Mouse (Mus musculus): ENCODE measurements at regions not wholly inside any gene's neighbourhood (a gene's known extent, or its start where the extent isn't known, plus 50 kb on each side); places are given as distances from the start of the nearest gene placed in this dataset.

- ATAC-seq (ENCODE audit: low FRiP score) (no peak), DNase-seq (ENCODE audit: low spot score) (no peak)
- Histone ChIP-seq H3K9ac (no peak overlapping the region), H3K36me3 (replicated peaks; ENCODE audit: control insufficient read depth, insufficient read depth) (no peaks in the 10 kb centered on the region), H3K27me3 (ENCODE audit: control insufficient read depth, insufficient read depth, low read length) (no peaks in the 10 kb centered on the region), H3K4me2 (replicated peaks) (no peak overlapping the region), H3K4me3 (replicated peaks; ENCODE audit: low read length) (no peak overlapping the region), H3K9me3 (ENCODE audit: control insufficient read depth, low read length) (no peaks in the 10 kb centered on the region), H3K27ac (no peak overlapping the region), H3K4me1 (replicated peaks; ENCODE audit: control insufficient read depth, insufficient read depth, low read length) (no peaks in the 10 kb centered on the region)
- WGBS, result 97% methylated on average over 1 of the region's 1 CpGs
These were observed 491.2 kb downstream of the Kctd12 start for GRCm38 (mm10) chr14:102491205-102491604.

- no peak for ATAC-seq (ENCODE audit: low FRiP score)
- WGBS, result 93% methylated on average over 2 of the region's 2 CpGs
- Histone ChIP-seq H3K9ac (no peak overlapping the region), H3K4me2 (replicated peaks) (no peak overlapping the region), H3K27me3 (ENCODE audit: control insufficient read depth, insufficient read depth, low read length) (no peaks in the 10 kb centered on the region), H3K9me3 (ENCODE audit: control insufficient read depth, low read length) (no peaks in the 10 kb centered on the region), H3K4me3 (replicated peaks; ENCODE audit: low read length) (no peak overlapping the region), H3K27ac (no peak overlapping the region), H3K4me1 (replicated peaks; ENCODE audit: control insufficient read depth, insufficient read depth, low read length) (no peaks in the 10 kb centered on the region), H3K36me3 (replicated peaks; ENCODE audit: control insufficient read depth, insufficient read depth) (no peaks in the 10 kb centered on the region)
- DNase-seq (ENCODE audit: low spot score), result no peak
These were observed 505.3 kb downstream of the Kctd12 start for GRCm38 (mm10) chr14:102477162-102477561.

- no peak overlapping the region for H3K9ac ChIP-seq
- no peaks in the 10 kb centered on the region for H3K9me3 ChIP-seq (ENCODE audit: control insufficient read depth, low read length)
- no peak overlapping the region for H3K27ac ChIP-seq
- DNase-seq (ENCODE audit: low spot score), result no peak
- H3K36me3 ChIP-seq (replicated peaks; ENCODE audit: control insufficient read depth, insufficient read depth), result no peaks in the 10 kb centered on the region
- no peaks in the 10 kb centered on the region for H3K27me3 ChIP-seq (ENCODE audit: control insufficient read depth, insufficient read depth, low read length)
- 41% methylated on average over 4 of the region's 4 CpGs for WGBS
- H3K4me1 ChIP-seq (replicated peaks; ENCODE audit: control insufficient read depth, insufficient read depth, low read length), result no peaks in the 10 kb centered on the region
- ATAC-seq (ENCODE audit: low FRiP score), result no peak
- no peak overlapping the region for H3K4me3 ChIP-seq (replicated peaks; ENCODE audit: low read length)
- no peak overlapping the region for H3K4me2 ChIP-seq (replicated peaks)
These were observed 513.1 kb downstream of the Kctd12 start for GRCm38 (mm10) chr14:102469326-102469725.

- Histone ChIP-seq H3K27ac (no peak overlapping the region), H3K4me1 (replicated peaks; ENCODE audit: control insufficient read depth, insufficient read depth, low read length) (no peaks in the 10 kb centered on the region), H3K27me3 (ENCODE audit: control insufficient read depth, insufficient read depth, low read length) (no peaks in the 10 kb centered on the region), H3K4me2 (replicated peaks) (no peak overlapping the region), H3K9ac (no peak overlapping the region), H3K4me3 (replicated peaks; ENCODE audit: low read length) (no peak overlapping the region), H3K36me3 (replicated peaks; ENCODE audit: control insufficient read depth, insufficient read depth) (no peaks in the 10 kb centered on the region), H3K9me3 (ENCODE audit: control insufficient read depth, low read length) (no peaks in the 10 kb centered on the region)
- WGBS, result 74% methylated on average over 1 of the region's 1 CpGs
- DNase-seq (ENCODE audit: low spot score) (no peak), ATAC-seq (ENCODE audit: low FRiP score) (no peak)
These were observed 521.4 kb downstream of the Kctd12 start for GRCm38 (mm10) chr14:102461001-102461400.

GRCm38 (mm10) chr14:102439738-102440137 lies 542.7 kb downstream of the Kctd12 start:
- H3K36me3 ChIP-seq (replicated peaks; ENCODE audit: control insufficient read depth, insufficient read depth), result no peaks in the 10 kb centered on the region
- DNase-seq (ENCODE audit: low spot score) (no peak), ATAC-seq (ENCODE audit: low FRiP score) (no peak)
- H3K4me1 ChIP-seq (replicated peaks; ENCODE audit: control insufficient read depth, insufficient read depth, low read length), result no peaks in the 10 kb centered on the region
- H3K4me3 ChIP-seq (replicated peaks; ENCODE audit: low read length), result no peak overlapping the region
- H3K9ac ChIP-seq, result no peak overlapping the region
- 34% methylated on average over 2 of the region's 2 CpGs for WGBS
- H3K27me3 ChIP-seq (ENCODE audit: control insufficient read depth, insufficient read depth, low read length), result no peaks in the 10 kb centered on the region
- no peaks in the 10 kb centered on the region for H3K9me3 ChIP-seq (ENCODE audit: control insufficient read depth, low read length)
- no peak overlapping the region for H3K27ac ChIP-seq
- no peak overlapping the region for H3K4me2 ChIP-seq (replicated peaks)

DNA sequence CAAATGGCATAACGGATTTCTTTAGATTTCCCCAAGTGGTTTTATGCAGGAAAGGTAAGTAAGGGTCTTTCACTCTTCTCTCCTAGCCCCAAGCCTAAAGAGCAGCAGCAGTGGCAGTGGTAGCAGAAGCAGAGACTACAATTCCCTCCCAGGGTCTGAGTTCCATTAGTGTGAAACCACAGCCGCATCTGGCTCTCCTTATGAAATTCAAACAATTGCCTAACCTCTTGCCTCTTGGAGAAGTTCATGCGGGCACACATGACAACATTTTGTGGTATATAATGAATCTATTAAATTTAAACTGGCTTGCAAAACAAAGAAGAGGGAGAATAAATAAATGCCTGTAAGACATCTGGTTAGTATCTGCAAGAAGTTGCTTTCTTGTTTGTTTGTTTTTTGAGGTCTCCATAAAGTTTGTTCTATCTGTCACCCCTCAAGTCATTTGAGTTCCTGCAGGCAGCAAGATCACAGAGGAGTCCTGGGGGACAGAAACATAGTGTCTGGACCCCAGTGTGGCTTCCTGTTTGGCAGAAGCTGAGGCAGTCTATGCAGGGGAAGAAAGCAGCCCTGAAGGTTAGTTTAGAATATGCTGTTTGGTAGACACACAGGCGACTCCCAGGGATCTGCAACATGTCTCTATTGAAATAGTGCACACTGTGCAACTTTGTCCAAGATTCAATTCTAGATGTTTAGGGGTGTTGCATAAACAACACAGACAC lies 578.9 kb downstream of the Kctd12 start:
- H3K27me3 ChIP-seq (ENCODE audit: control insufficient read depth, insufficient read depth, low read length), result no peaks in the 10 kb centered on the region
- WGBS, result 75% methylated on average over 4 of the region's 4 CpGs
- H3K27ac ChIP-seq, result no peak overlapping the region
- H3K4me2 ChIP-seq (replicated peaks), result no peak overlapping the region
- H3K36me3 ChIP-seq (replicated peaks; ENCODE audit: control insufficient read depth, insufficient read depth), result no peaks in the 10 kb centered on the region
- no peaks in the 10 kb centered on the region for H3K9me3 ChIP-seq (ENCODE audit: control insufficient read depth, low read length)
- DNase-seq (ENCODE audit: low spot score) (no peak), ATAC-seq (ENCODE audit: low FRiP score) (no peak)
- H3K9ac ChIP-seq, result no peak overlapping the region
- H3K4me1 ChIP-seq (replicated peaks; ENCODE audit: control insufficient read depth, insufficient read depth, low read length), result no peaks in the 10 kb centered on the region
- H3K4me3 ChIP-seq (replicated peaks; ENCODE audit: low read length), result no peak overlapping the region

GRCm38 (mm10) chr14:102402061-102402689 lies 580.3 kb downstream of the Kctd12 start:
- ATAC-seq (ENCODE audit: low FRiP score) (no peak), DNase-seq (ENCODE audit: low spot score) (no peak)
- H3K9me3 ChIP-seq (ENCODE audit: control insufficient read depth, low read length), result no peaks in the 10 kb centered on the region

GRCm38 (mm10) chr14:102396036-102396734 lies 586.3 kb downstream of the Kctd12 start:
- ATAC-seq (ENCODE audit: low FRiP score), result no peak
- Histone ChIP-seq H3K27me3 (ENCODE audit: control insufficient read depth, insufficient read depth, low read length) (no peaks in the 10 kb centered on the region), H3K4me1 (replicated peaks; ENCODE audit: control insufficient read depth, insufficient read depth, low read length) (no peaks in the 10 kb centered on the region), H3K9ac (no peak overlapping the region), H3K4me3 (replicated peaks; ENCODE audit: low read length) (no peak overlapping the region), H3K4me2 (replicated peaks) (no peak overlapping the region), H3K9me3 (ENCODE audit: control insufficient read depth, low read length) (no peaks in the 10 kb centered on the region), H3K36me3 (replicated peaks; ENCODE audit: control insufficient read depth, insufficient read depth) (no peaks in the 10 kb centered on the region), H3K27ac (no peak overlapping the region)
- WGBS, result 88% methylated on average over 7 of the region's 7 CpGs
- DNase-seq (ENCODE audit: low spot score), result no peak

More at GRCm38 (mm10) chr14:102402061-102402689, 580.3 kb downstream of the Kctd12 start:
- Histone ChIP-seq H3K27ac (no peak overlapping the region), H3K36me3 (replicated peaks; ENCODE audit: control insufficient read depth, insufficient read depth) (no peaks in the 10 kb centered on the region), H3K4me2 (replicated peaks) (no peak overlapping the region), H3K27me3 (ENCODE audit: control insufficient read depth, insufficient read depth, low read length) (no peaks in the 10 kb centered on the region), H3K9ac (no peak overlapping the region), H3K4me1 (replicated peaks; ENCODE audit: control insufficient read depth, insufficient read depth, low read length) (no peaks in the 10 kb centered on the region), H3K4me3 (replicated peaks; ENCODE audit: low read length) (no peak overlapping the region)
- WGBS, result 84% methylated on average over 4 of the region's 4 CpGs

DNA sequence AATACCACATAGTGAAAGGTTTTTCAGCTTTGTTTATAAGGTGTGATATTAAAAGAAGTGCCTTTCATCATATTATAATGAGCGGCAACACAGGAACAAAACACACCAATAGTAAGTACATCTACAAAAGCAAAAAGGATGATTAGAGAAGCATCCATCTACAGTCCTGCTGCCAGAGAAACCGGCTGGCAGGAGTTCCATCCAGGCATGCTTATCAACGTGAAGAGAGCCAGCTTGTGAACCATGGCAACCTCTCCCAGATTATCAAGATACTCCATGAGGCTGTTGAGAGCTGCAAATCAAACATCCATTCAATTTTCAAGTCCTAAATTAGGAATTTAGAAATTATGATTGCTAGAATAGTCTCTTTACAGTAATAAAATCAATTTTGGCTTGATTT lies 590.1 kb downstream of the Kctd12 start:
- H3K27me3 ChIP-seq (ENCODE audit: control insufficient read depth, insufficient read depth, low read length), result no peaks in the 10 kb centered on the region
- H3K9me3 ChIP-seq (ENCODE audit: control insufficient read depth, low read length), result no peaks in the 10 kb centered on the region
- no peaks in the 10 kb centered on the region for H3K4me1 ChIP-seq (replicated peaks; ENCODE audit: control insufficient read depth, insufficient read depth, low read length)
- no peak overlapping the region for H3K9ac ChIP-seq
- H3K36me3 ChIP-seq (replicated peaks; ENCODE audit: control insufficient read depth, insufficient read depth), result no peaks in the 10 kb centered on the region
- 71% methylated on average over 3 of the region's 3 CpGs for WGBS
- DNase-seq (ENCODE audit: low spot score) (no peak), ATAC-seq (ENCODE audit: low FRiP score) (no peak)
- H3K4me2 ChIP-seq (replicated peaks), result no peak overlapping the region
- H3K27ac ChIP-seq, result no peak overlapping the region
- no peak overlapping the region for H3K4me3 ChIP-seq (replicated peaks; ENCODE audit: low read length)

Data from hindbrain, embryonic 14.5 days (tissue).